Mouse (Mus musculus): ENCODE results near the gene Eed. TPM values are rescaled to one million over a fixed set of nuclear protein-coding genes. Genes with fewer than 3 reads are reported as not detected.

Eed gene
- total RNA-seq (2023) = 10 to 100 TPM; 71.0 to 73.4 TPM

DNA sequence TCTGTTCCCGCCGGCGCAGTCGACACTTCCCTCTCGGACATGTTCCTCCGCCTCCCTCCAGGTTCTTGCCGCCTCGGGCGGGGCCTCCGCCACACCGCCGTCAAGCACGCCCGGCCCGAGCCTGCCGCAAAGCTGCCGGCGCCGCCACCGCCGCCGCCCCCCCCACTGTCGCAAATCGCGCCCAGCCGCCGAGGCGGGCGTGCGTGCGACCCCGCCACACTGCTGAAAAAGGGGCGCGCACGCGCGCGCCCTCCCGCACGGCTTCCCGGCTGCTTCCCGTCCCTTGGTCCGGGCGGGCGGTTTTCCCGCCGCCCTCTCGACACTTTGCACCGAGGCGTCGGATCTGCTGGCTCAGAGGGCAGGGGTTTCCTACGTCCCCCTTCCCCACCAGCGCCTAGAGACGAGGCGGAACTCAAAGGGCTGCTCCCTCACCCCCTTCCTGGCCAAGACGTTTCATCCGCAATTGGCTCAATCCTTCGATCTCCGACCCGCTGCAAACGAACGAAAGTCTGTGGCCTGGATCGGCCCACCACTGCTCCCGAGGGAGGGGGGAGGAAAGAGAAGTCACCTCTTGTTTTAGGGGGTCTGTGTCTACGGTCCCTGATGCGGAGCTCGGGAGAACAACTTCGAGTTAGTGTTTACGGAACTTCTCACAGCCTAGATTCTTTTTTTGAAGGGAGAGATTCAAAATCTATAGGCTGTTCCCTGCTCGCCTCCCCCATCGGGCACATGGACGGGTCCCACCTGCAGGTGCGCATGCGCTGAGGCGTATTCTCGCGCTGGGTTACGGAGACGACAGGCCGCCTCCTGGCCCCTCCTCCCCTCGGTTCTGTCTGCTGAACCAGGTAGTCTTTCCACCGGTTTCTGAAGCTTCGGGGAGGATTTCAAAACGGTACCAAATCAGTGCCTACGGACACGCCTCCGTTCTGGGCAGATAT, at the start of gene Eed:
Gene Eed, minus strand, starts transcription at position 499 of the 938 bp plus-strand sequence.

DNA sequence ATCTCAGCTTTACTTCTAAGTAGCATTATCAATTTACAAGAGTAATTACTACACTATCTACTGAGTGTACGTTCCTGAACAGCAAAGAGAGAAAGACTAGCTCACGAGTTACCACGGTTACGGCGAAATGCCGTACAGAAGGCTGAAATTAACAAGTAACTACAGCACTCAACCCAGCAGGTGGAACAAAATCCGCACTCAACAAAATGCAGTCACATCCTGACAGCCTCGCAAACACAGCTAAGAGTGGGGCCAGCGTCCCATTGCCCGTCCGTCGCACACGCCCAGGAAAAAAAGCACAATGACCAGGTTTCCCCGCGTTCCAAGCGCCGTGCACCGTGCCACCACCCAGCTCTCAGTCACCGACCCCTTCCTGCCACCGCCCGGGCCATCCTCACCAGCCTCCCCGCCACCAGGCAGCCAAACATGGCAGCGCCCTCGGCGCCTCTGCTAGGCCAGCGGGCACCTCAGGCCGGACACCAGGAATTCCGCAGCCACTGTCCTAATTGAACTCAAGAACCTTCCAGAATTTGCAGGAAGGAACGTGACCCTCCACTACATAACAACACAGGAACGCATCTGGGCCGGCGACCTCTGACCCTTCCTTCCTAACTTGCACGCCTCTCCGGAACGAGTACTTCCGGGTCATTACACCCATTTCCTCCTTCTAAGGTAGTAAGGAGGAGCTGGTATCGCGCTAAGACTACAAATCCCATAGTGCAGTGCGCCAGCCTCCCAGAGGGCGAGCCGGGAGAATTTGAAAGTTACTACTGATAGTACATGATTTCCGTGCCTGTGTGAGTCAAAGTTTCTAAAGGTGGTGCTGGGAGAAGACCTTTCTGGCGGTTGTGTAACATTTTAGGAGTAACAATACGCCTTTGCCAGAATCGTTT, 40.0 kb downstream of the Eed start, which contains the start of gene Hikeshi:
Gene Hikeshi, minus strand, starts transcription at position 634 of the 893 bp plus-strand sequence.

Other genes with a start within 250 kb of the Eed start
- not detected for gene Ccdc81, start 77.4 kb downstream of the Eed start, total RNA-seq (2023)
- 10 to 100 TPM; 34.4 to 36.5 TPM for gene Hikeshi, start 39.8 kb downstream of the Eed start, total RNA-seq (2023)
- 100 to 1,000 TPM; 265 to 284 TPM for gene Picalm, start 149.2 kb upstream of the Eed start, total RNA-seq (2023)

All from neutrophil, adult 59 days (primary cell).